Mouse (Mus musculus) right cerebral cortex, postnatal 14 days (tissue): ENCODE measurements at regions not wholly inside any gene's neighbourhood (a gene's known extent, or its start where the extent isn't known, plus 50 kb on each side); places are given as distances from the start of the nearest gene placed in this dataset.
A peak's percentile ranks its signal among the peaks of the same experiment; 100 is the strongest.

Experiments
- DNase-seq: peaks from one replicate; pipeline ENCODE4 v3.0.0; 2022

GRCm38 (mm10) chr1:83727215-83727614 lies 319.2 kb upstream of the Sphkap start:
- DNase-seq = no peak

- DNase-seq = no peak
Observed at GRCm38 (mm10) chr1:83723096-83723495, 315.1 kb upstream of the Sphkap start.

DNA sequence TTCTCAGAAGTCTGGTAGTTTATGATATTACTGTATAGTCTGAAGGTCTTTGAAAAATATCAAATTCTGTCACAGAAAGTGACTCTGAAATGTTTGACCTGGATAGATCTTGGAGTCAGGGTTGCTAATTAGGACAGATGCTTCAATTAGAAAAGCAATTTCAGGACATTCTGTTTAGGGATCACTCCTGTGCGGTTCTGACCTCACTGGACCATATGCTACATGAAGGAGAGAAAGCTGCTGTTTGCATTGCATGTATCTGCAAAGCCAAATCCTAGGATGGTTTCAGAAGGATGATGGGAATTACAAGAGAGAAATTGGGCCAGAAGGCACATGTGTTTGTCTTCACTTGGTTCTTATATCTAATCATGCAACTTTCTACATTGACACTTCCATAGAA lies 312.2 kb upstream of the Sphkap start:
- DNase-seq = no peak

GRCm38 (mm10) chr1:83717056-83717455 lies 309.1 kb upstream of the Sphkap start:
- peak; percentile 33 for DNase-seq

GRCm38 (mm10) chr1:83701696-83702404 lies 293.9 kb upstream of the Sphkap start:
- no peak for DNase-seq

GRCm38 (mm10) chr1:83697422-83697821 lies 289.4 kb upstream of the Sphkap start:
- DNase-seq = no peak

- no peak for DNase-seq
Observed at GRCm38 (mm10) chr1:83685221-83685620, 277.2 kb upstream of the Sphkap start.

- no peak for DNase-seq
Observed at GRCm38 (mm10) chr1:83665326-83665725, 257.3 kb upstream of the Sphkap start.

DNA sequence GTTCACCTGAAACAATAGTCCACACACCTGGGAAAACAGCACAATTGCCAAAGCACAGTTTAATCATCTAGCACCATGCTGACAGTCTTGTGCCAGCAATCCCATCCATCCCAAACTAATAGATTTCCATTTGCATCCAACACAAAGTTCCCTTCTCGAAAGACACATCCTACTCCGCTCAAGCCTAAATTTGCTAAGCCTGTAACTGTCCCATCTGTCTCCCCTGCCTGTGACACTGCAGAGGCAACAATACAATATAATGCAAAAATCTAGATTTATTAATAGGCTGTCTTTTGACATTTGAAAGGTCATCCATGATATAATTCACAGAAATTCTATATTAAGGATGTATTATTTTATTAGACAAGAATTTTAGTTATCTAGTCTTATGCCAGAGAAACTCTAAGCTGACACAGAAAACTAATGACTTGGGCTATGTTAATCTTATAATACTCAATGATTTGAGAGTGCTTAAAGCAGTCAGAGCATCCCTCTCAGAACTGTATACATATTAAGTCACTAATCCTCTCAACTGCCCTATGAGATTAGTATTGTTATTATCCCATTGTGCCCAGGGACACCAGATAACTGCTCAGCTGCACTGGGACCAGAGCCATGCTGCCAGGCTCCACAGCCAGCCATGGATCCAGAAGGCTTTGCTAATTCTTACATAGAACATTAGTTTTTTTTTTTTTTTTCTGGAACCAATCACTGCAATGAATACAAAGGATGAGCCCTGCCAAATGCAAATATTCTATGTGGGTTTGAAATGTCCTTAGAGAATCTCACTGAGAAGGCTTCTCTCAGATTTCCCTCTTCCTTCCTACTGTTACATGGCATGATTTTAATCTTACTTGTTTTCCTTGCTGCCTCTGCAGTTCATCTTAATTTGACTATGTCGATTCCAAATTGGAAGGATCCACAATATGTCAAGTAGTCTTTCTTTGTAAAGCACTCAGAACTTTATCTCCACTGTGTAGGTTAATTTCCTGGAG lies 254.1 kb upstream of the Sphkap start:
- no peak for DNase-seq

DNA sequence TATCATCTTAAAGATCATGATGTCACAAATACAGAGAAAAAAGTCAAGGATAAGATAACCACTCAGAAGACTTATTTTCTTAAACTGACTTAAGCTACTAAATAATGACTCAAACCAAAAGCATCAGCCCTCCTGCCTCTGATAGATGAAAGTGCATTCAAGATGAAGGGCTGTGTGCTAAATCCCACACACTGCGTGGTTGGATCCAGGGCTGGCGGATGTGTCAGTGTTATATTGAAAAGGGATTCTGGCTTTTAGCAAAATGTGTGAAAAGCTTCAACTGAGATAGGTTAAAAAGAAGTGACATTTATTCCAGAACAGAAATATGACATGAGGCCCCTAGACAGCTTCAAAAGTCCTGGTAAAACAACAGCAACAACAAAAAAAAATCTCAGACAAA lies 245.7 kb upstream of the Sphkap start:
- no peak for DNase-seq

DNA sequence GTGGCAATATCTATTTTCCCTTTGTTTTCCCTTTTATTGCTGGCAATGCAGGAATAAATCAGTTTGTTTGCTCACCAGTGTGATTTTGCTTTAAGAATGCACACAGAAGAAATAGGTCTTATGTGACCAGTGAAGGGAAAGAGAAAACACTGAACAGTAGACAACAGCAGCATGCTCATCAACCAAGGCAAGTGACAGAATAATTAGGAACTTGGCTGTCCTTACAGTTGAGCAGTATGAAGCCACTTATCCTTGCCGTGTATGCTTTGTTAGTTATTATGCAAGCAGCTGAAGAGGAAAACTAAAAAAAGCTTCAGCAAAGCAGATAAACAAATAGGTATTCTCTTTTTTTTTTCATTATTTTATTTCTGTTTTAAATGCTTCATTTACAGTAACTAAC lies 237.6 kb upstream of the Sphkap start:
- DNase-seq = no peak

- DNase-seq = no peak
Observed at GRCm38 (mm10) chr1:83642656-83643055, 234.7 kb upstream of the Sphkap start.

DNA sequence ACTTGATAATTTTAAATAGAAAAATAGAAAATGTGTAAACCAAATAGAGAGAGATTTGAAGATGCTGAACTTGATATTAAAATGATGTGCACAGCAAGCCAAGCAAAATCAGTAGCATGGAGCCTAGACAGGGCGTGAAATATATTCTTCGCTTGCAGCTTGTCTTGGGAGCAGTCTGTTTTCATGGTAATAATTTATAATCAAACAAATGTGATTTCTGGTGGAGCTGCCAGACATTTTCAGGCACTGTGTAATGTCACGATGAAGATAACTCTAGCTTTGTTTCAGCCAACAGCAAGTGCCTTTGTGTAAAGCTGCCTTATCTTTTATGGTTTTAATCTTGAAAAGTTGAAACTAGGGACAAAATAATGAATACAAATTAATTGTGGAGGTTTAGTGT lies 228.1 kb upstream of the Sphkap start:
- DNase-seq = no peak

DNA sequence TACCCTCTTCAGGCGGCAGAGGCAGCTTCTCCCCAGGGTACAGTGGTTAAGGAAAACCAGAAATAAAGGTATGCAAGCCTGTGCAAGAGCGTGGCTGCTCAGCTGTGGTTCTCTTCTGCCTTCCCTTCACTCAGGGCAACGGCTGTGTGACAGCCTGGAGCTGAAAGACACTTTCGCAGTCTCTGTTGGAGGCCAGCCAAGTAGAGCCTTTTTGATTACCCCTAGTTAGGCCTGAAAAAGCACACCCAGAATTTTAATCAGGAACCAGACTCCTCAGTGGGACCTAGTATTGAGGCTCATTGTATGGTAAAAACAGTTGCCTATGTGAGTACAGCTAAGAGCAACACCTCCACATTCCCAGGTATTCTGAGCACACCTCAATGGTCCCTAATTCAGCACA lies 223.8 kb upstream of the Sphkap start:
- peak; percentile 28 for DNase-seq

- DNase-seq = no peak
Observed at GRCm38 (mm10) chr1:83631394-83631793, 223.4 kb upstream of the Sphkap start.

DNA sequence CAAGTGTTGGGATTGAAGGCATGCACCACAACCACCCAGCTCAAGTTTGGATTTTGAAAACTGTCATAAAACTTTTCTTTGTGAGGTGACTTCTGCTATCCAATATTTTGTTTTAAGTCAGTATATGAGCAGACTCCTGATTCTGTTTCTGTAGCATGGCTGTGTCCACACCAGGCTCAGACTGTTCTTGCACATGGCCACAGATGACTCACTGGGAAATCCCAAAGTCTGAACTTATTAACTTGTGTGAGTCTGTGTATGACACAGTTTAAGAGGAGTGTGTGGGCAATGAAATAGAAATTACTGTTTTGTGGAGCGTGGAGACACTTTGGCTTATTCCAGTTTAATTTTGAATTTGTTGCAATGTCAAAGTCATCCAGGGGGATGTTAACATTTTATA lies 179.3 kb upstream of the Sphkap start:
- DNase-seq = no peak

DNA sequence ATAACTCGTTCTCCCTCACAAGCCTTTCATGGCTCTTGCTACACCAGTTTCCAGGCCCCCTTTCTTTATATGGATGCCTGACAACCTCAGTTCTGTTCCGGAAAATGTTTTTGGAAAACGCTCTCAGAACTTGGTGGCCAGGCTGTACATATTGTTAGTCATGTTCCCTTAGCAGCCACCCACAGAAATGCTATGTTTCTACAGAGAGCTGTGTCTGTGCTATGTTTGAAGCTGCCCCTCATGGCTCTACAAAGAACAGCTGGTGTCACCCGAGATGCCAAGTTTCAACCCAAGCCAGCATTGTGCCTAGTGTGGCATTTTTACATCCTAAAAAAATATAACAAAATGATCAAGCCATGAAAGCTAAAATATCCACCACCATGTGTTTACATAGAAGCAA lies 175.0 kb upstream of the Sphkap start:
- DNase-seq = peak; percentile 11

DNA sequence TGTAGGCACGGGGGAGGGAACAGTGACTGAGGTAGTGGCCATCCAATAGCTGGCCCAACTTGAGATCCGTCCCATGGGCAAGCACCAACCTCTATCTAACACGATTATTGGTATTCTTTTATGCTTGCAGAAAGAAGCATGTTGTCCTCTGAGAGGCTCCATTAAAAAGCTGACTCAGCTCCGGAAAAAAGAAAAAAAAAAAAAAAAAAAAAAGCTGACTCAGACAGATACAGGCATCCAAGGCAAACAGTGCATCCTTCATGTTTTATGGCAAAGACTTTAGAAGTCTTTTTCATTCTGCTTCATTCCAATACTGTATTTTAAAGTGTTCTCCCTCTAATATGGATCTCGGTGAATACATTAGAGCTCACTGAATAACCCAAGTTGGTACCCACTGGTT lies 162.0 kb upstream of the Sphkap start:
- DNase-seq = no peak

GRCm38 (mm10) chr1:83568746-83569145 lies 160.7 kb upstream of the Sphkap start:
- DNase-seq = no peak

- peak; percentile 11 for DNase-seq
Observed at GRCm38 (mm10) chr1:83551617-83552016, 143.6 kb upstream of the Sphkap start.

GRCm38 (mm10) chr1:83535461-83535860 lies 127.5 kb upstream of the Sphkap start:
- DNase-seq = no peak

- no peak for DNase-seq
Observed at GRCm38 (mm10) chr1:83527803-83528202, 119.8 kb upstream of the Sphkap start.

GRCm38 (mm10) chr1:83509356-83509755 lies 101.4 kb upstream of the Sphkap start:
- DNase-seq = no peak

DNA sequence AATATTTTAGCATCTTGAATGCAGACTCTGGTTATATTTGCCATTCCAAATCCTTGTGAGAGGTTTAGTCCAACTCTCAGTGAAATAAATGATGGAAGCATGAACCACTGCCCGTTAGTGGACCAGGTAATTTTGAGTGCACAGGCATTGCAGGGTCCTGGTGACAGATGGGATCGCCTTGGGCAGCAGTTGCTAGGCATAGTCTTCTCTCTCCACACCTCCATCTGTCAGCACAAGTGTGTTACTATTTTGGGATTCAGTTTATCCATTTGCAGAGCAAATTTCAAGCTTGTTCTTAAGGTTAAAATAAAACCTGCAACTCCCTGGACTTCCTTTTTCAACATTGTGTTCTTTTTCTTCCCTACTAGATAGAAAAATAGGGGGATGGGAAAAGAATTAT lies 97.4 kb upstream of the Sphkap start:
- no peak for DNase-seq
